Mouse (Mus musculus) adrenal gland, postnatal 25 days (tissue): ENCODE results near the gene Dnah11. TPM values are rescaled to one million over a fixed set of nuclear protein-coding genes. Genes with fewer than 3 reads are reported as not detected.

Experiments
- DNase-seq: peaks from one replicate; pipeline ENCODE4 v3.0.0; 2021; ENCODE audit warnings: mixed read lengths
- total RNA-seq: library from RNA; stranded (reverse); gene quantifications from 2 replicates; pipeline ENCODE4 v1.2.3, GENCODE M21; 2021

The Dnah11 gene
- total RNA-seq, 1 experiment from 2014 or later = 0.06 TPM

DNA sequence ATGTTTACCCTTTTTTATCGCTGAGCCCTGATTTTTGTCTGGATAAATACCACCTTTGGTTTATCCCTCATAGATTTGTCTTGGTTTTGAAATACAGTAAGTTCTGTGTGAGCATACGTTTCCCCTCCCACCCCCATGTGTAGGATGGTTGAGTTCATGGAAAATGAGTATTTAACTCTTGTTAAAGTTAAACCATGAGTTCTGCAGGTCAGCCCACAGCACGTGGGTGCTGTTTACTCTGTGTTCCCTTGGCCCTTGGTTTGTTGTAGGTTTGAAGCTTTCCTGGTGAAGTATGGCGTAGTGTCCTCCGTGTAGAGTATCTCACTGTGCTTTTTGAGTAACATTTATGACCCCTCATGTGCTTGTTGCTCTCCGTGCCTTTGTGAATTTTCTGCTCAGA lies 341.0 kb downstream of the Dnah11 start:
- DNase-seq = no peak

DNA sequence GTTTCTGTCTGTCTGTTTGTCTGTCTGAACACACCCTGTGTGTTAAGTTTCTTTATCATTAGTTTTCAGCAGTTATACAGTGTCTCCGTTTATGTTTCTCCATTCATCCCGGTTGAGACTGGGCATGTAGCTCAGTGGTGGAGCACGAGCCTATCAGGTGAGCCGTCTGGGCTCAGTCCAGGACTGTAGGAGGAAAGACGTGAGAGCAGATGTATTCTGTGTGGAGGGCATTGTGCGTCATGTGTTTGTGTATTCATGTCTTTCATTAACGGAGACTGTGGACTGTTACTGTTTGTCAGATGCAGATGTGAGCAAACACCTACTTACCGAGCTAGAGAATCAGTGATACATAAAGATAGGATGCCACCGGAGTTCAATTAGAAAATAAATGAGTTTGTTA lies 341.8 kb downstream of the Dnah11 start:
- no peak for DNase-seq

DNA sequence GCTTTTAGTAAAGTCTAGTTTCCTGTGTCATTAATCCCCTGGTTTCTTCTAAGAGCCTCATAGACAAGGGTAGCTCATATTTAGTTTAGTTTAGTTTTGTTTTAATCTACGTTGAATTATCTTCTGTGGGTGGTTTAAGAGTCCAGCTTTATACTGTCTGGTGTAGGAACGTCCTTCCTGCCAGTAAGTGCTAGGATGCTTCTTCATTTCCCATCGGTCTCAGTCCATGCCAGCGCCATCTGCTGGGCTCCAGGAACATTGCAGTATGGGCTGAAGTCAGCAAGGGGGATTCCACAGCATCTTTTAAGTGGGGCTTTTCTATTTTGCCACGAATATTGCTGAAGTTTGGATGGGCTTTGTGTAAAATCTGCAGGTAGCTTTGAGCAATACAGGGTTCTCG lies 345.5 kb downstream of the Dnah11 start:
- peak; percentile 62 for DNase-seq

DNA sequence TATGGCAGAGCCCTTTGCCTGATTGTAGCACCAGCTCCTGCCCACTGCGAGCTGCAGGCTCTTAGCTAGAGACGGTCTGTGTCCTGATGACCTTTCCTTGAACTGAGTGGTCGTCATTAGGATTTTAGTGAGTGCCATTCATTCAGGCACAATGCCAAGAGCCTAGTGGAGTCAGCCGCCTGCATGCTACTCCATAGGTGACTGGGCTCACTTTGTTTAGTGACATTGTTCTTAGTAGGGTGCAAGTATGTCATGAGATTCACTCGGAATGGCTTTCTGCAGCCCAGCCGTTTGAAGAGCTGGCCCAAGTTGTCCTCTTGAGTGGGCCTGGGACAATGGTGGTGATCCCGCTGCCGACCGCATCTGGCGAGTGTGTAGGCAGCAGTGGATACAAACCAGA lies 348.4 kb downstream of the Dnah11 start:
- DNase-seq = no peak

DNA sequence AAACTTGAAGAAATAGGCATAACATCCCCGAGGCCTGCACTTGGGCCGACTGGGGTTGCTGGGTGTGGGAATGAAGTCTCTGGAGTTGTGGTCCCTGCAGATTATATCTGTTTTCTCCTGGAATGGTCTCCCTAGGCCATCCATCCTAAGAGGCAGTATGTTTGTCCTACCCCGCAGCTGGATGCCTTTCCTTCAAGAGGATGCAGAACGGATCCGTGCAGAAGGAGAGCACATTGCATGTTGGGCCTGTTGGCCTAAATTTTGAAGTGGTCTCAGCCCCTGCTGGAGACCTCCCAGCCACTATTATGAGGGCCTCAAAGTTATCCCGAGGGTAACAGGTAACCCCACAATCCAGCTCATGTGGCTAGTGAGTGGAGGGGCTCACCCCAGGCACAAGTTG lies 350.2 kb downstream of the Dnah11 start:
- no peak for DNase-seq

GRCm38 (mm10) chr12:117844917-117845316 lies 353.9 kb downstream of the Dnah11 start:
- DNase-seq = no peak

DNA sequence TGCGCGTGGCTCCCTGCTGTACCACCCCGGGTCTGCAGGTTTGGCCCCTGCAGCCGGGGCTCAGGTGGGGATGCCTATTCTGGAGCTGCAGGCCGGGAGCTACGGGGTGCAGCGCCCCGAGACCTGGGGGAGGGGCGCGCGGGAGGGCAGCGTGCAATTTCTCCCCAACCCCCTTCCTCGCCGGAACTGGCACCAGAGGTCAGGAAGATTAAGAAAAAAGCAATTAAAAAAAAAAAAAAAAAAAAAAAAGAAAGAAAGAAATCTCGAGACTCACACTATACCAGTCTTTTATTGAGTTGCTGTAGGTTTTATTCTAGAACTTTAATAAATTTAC lies 354.8 kb downstream of the Dnah11 start:
- DNase-seq = no peak

DNA sequence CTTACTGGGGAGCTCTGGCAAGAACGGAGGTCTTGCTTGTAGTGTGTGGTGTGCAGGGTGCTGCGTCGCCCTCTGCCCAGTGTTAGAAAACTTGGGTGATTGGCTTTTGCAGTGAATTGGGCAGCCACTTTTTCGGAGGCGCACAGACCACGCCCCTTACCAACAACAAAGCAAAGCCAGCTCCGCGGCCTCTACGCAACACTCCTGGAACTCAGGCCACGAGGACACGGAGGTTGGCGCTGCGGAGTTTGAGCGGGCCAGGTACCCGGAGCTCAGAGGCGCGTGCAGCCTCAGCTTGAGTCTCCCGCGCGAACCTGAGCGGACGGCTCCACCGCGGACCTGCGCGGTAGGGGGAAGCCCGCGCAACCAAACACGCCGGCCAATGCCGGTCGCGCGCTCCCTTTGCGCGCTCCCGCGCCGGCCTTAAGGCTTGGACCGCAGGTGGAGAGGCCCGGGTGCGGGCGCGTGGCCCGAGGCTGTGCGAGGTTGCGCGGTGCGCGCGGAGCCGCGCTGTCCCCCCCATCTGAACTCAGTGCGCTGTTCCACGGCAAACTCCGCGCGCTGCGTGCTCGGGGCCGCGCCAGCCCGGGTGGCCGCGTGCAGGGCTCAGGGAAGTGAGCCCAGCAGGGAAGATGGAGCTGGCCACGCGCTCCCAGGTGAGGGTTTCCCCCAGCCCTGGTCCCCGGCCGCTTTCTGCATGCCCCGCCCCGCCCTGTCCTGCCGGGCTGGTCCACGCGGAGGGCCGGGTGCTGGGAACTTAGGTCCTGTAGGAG lies 355.4 kb downstream of the Dnah11 start:
- peak; percentile 58 for DNase-seq

GRCm38 (mm10) chr12:117842676-117843075 lies 356.2 kb downstream of the Dnah11 start:
- DNase-seq = no peak

- DNase-seq = no peak
Observed at GRCm38 (mm10) chr12:117840705-117841104, 358.1 kb downstream of the Dnah11 start.

- DNase-seq = no peak
Observed at GRCm38 (mm10) chr12:117837376-117837775, 361.5 kb downstream of the Dnah11 start.

DNA sequence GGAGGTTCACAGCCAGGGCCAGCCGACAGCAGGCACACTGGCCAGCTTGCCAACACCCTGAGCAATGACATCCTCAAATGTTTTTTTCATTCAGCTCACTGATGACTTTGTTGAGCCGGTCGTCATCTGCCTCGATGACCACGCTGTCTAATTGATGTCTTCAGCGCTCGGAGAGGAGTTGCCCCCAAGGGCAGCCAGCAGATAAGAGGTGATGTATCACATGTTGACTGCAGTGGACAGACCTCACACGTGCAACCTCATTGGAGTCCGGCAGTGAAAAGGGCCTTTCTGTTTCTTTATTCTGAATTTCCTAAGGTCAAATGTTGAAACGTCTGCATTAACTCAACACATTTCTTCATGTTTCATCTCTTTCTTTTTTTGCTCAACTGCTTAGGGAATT lies 363.5 kb downstream of the Dnah11 start:
- DNase-seq = no peak

DNA sequence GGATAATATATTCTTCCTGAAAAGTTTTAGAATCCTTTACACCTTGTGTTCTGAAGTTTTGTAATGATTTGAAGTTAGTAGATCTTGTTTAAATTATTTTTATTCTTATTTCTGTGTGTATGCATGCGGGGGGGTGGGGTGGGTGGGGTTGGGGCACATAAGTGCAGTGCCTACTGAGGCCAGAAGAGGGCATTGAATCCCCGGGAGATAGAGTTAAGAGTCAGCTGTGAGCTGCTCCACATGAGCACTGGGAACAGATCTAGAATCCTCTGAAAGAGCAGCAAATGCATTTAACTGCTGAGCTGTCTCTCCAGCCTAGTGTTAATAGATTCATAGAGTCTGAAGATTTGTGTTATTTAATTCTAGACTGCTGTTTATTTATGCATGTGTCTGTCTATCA lies 364.2 kb downstream of the Dnah11 start:
- no peak for DNase-seq

DNA sequence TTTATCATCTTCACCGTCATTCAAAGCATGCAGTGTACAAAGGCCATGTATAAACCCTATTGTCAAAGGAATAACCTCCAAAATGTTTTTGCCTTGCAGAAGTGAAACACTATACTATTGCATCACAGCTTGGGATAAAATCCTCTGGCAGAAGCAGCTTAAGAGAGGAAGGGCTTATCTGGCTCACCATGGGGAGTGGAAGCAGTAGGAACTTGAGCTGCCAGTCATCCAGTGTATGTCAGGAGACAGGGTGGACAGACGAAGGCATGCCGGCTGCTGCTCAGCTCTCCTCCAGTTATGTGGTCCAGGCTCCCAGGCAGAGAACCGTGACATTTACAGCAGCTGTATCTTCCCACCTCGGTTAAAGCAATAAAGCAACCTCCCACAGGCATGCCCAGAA lies 366.7 kb downstream of the Dnah11 start:
- DNase-seq = no peak

DNA sequence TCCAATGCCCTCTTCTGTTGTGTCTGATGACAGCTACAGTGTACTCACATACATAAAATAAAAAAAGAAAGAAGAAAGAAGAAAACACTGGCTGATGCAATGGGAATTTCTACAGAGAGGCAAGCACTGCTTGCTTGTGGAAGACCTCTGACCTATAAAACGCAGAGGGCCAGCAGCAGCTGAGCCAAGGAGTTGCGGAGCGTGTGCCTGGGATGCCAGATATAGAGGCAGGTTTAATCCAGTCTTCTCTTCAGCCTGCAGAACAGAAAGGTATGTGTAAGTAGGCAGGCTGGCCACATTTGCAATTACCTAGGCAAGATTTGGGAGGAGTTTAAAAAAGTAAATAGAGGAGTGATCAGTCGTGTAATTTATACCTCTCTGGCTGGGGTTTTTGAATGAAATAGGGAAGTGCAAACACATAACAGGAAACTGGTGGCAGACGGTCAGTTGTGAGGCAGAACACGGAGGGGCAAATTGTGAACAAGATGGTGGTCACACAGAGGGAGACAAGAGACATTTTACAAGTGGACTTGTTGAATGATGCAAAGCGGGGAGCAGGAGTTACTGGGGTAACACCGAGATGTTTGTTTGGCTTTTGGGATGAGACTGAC lies 367.4 kb downstream of the Dnah11 start:
- DNase-seq = no peak

DNA sequence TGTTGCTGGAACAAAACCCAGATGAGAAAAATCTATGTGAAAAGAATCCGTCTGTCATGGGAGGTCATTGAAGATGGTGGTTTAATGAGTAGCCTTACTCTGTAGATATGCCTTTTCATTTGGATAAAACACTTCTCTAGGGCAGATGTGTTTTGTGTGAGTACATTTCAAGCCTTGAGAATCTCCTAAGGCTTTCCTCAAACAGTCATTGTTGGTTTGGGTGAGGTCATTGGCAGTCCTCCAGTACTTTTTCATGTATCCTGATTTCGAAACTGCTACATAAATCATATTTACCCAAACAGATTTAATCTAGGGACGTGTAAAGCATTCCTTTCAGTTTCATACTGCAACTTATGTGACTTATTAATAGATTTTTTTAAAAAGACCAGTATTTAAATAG lies 370.5 kb downstream of the Dnah11 start:
- DNase-seq = no peak

Other genes starting within 250 kb of the Dnah11 start
- gene Sp4, start 102.4 kb upstream of the Dnah11 start, total RNA-seq = 8.8 and 9.7 TPM in 2 replicates